Mouse (Mus musculus) liver, embryonic 14 days (tissue): ENCODE results near the gene Atp1a1. TPM values are rescaled to one million over a fixed set of nuclear protein-coding genes. Genes with fewer than 3 reads are reported as not detected.

Experiments used
- polyA plus RNA-seq: library from polyadenylated mRNA; depleted of rRNA; stranded (reverse); fragments of >200 nt; gene quantifications from 2 replicates; pipeline ENCODE4 v1.2.3, GENCODE M21; 2012; rRNA removed

Atp1a1 gene
- 48.1 and 52.1 TPM in 2 replicates for polyA plus RNA-seq

DNA sequence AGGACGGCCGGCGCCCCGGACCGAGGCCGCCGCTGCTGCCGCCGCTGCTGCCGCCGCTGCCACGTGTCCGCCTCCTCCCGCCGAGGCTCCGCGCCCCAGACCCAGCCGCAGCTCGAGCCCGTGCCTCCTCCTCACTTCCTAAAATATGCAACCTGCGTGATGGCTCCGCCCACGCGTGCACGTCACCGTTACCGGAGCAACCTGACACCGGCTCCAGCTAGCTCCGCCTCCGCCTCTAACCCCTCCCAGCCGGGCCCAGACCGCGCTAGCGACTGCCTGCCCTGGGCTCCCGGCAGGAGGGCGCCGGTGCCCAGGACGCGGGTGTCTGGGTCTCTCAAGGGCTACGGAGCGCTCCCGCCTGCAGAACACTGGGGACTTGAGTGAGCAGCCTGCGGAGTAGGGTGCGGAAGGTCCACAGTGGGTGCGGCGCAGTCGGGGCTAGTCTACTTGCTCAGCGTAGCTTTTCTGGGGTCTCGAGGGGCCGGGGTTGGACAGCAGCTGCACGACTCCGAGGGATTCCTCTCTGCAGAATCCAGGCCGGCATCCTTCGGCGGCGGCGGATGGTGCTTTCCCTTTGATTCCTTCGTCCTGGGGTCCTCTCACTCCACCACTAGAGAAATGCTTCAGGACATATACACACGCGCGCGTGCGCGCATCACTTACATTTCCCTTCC is at the start of gene Atp1a1:
Atp1a1 (minus strand) TSS at position 135 of the 674 bp plus-strand sequence.

Other genes starting within 250 kb of the Atp1a1 start
- 1.2 TPM in 2 replicates for gene Igsf3, start 227.6 kb downstream of the Atp1a1 start, polyA plus RNA-seq
- 0.03 and 0.06 TPM in 2 replicates for gene Mab21l3, start 244.3 kb upstream of the Atp1a1 start, polyA plus RNA-seq